Comparison of ENCODE assay signal across 8 mouse cellular contexts in the genomic region with DNA sequence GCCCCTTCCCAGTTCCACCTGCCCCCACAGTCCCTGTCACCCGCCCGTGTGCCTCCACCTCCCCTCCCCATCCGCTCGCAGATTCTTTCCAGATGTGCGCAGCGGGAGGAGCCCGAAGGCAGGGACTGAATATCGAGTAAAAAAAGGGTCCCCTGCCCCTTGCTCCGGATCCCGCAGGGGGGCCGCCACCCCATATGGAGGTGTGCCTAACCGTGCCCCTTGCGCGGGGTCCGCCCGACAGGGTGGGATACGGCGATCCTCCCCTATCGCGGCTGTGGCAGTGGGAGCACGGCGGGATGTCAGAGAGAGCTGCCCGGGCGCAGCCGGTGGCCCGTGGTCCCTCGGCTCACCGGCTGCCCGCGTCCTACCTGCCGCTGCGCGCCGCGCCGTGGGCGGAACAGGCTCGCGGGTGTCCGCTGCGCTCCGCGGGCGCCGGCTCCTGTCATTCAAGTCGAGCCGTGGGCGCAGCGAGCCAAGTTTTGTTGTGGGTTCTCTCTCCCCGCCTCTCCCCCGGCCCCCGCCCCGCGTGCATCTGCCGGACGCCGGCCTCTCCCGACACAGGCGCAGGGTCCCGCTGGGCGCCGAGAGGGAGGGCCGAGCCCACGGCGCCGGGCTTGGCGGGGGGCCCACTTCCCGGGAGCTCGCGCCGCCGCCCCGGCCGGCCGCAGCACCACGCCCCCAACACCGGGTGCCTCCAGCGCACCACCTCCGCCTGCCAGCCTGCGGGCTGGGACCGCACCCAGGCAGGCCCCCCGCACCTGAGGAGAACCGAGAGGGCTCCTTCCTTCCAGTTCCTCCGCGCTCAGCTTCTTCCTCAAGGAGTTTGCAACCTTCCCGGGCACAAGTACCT.
A peak's percentile ranks its signal among the peaks of the same experiment; 100 is the strongest.
DNase-seq lines count a peak whose midpoint lies in the region; ATAC-seq and TF ChIP-seq lines count a peak whose summit lies in the region.

No protein-coding gene starts in this region.

- peak overlapping the region; percentile 99 for H3K4me2 ChIP-seq in heart, embryonic 15.5 days
- peak overlapping the region; percentile 96 for H3K4me2 ChIP-seq in lung, postnatal 0 days (replicated peaks; ENCODE audit: low read depth, low read length)

- no peaks in the 10 kb centered on the region for H3K36me3 ChIP-seq in thymus, adult 2 months (ENCODE audit: control insufficient read depth, insufficient read depth, low read length)
- H3K36me3 ChIP-seq in heart, embryonic 15.5 days = no peaks in the 10 kb centered on the region
- H3K36me3 ChIP-seq in lung, postnatal 0 days (ENCODE audit: insufficient read depth, low read length) = no peaks in the 10 kb centered on the region

- TF ChIP-seq EP300 in lung, postnatal 0 days (IDR thresholded peaks at IDR 0.05) = no peak

- H3K4me1 ChIP-seq in thymus, adult 2 months (replicated peaks; ENCODE audit: control insufficient read depth, insufficient read depth, low read length) = peaks cover 17% of the 10 kb centered on the region
- peaks cover 13% of the 10 kb centered on the region for H3K4me1 ChIP-seq in embryonic fibroblast, embryonic 13.5 days (ENCODE audit: control insufficient read depth, insufficient read depth, low read length)
- H3K4me1 ChIP-seq in heart, embryonic 15.5 days (replicated peaks) = peaks cover 17% of the 10 kb centered on the region
- H3K4me1 ChIP-seq in lung, postnatal 0 days (ENCODE audit: insufficient read depth, low read depth, low read length) = peaks cover 7% of the 10 kb centered on the region; the same call in 1 of the 2 replicates

- 2% methylated on average over 86 of the region's 86 CpGs for WGBS in thymus, adult 2 months
- WGBS in heart, embryonic 15.5 days = under 1% methylated on average over 61 of the region's 86 CpGs
- under 1% methylated on average over 37 of the region's 86 CpGs for WGBS in lung, postnatal 0 days

- no peak for TF ChIP-seq POLR2A in thymus, adult 2 months (IDR thresholded peaks at IDR 0.05; ENCODE audit: control insufficient read depth, extremely low read depth, insufficient read depth, low read length, poor library complexity)
- TF ChIP-seq POLR2A in embryonic fibroblast, embryonic 13.5 days (IDR thresholded peaks at IDR 0.05; ENCODE audit: low read depth, low read length) = 0 out of 2 replicates have a peak, but pooled peaks have one; percentile 26

- peak overlapping the region; percentile 25 for H3K4me3 ChIP-seq in thymus, adult 2 months (ENCODE audit: control insufficient read depth, insufficient read depth, low read length)
- H3K4me3 ChIP-seq in embryonic fibroblast, embryonic 13.5 days (ENCODE audit: insufficient read depth, low read length) = peak overlapping the region; percentile 50
- H3K4me3 ChIP-seq in heart, embryonic 15.5 days = peak overlapping the region; percentile 65
- H3K4me3 ChIP-seq in lung, postnatal 0 days (ENCODE audit: low read depth, low read length) = peak overlapping the region; percentile 57

- H3K27me3 ChIP-seq in thymus, adult 2 months (ENCODE audit: control insufficient read depth, insufficient read depth, low read length) = peaks cover 11% of the 10 kb centered on the region
- H3K27me3 ChIP-seq in heart, embryonic 15.5 days = peaks cover 55% of the 10 kb centered on the region
- H3K27me3 ChIP-seq in lung, postnatal 0 days (replicated peaks; ENCODE audit: insufficient read depth, low read length) = peaks cover 18% of the 10 kb centered on the region

- peak overlapping the region; percentile 56 for H3K9ac ChIP-seq in heart, embryonic 15.5 days
- 0 out of 2 replicates have a peak overlapping the region, but pooled peaks have one; percentile 34 for H3K9ac ChIP-seq in lung, postnatal 0 days (replicated peaks; ENCODE audit: low read depth)

- 0 out of 2 replicates have a peak, but pooled peaks have one; percentile 4 for ATAC-seq in heart, embryonic 15.5 days (replicated peaks; ENCODE audit: insufficient number of reproducible peaks, insufficient read depth, low FRiP score, low read depth)
- ATAC-seq in lung, postnatal 0 days = peak; percentile 64

- H3K9me3 ChIP-seq in heart, embryonic 15.5 days (replicated peaks) = no peaks in the 10 kb centered on the region
- H3K9me3 ChIP-seq in lung, postnatal 0 days (ENCODE audit: low read length) = no peaks in the 10 kb centered on the region

- no peak for DNase-seq in thymus, adult 2 months
- no peak for DNase-seq in thymus, postnatal 25 days
- DNase-seq in kidney, postnatal 10 days = peak; percentile 76
- peak; percentile 59 for DNase-seq in lung, postnatal 0 days (ENCODE audit: low spot score)
- DNase-seq in retina, postnatal 1 day = peak; percentile 73
- no peak for DNase-seq in yolk sac, embryonic 10.5 days (ENCODE audit: low spot score)

- TF ChIP-seq CTCF in thymus, adult 2 months (IDR thresholded peaks at IDR 0.05; ENCODE audit: borderline replicate concordance, control insufficient read depth, extremely low read depth, insufficient read depth, low read length, poor library complexity) = no peak
- TF ChIP-seq CTCF in embryonic fibroblast, embryonic 13.5 days (IDR thresholded peaks at IDR 0.05; ENCODE audit: borderline replicate concordance, insufficient read depth, low read length) = no peak
- no peak for TF ChIP-seq CTCF in lung, postnatal 0 days (IDR thresholded peaks at IDR 0.05)

- no peak overlapping the region for H3K27ac ChIP-seq in thymus, adult 2 months (ENCODE audit: control insufficient read depth, insufficient read depth, low read length)
- H3K27ac ChIP-seq in embryonic fibroblast, embryonic 13.5 days (ENCODE audit: insufficient read depth, low read length) = peak overlapping the region; percentile 90
- H3K27ac ChIP-seq in heart, embryonic 15.5 days = no peak overlapping the region
- H3K27ac ChIP-seq in lung, postnatal 0 days (ENCODE audit: low read length) = no peak overlapping the region

Comparison
In these comparisons a context has a peak if more than half of its experiments do, and no peak if none do; other contexts are left out.
1. DNase-seq: peak in kidney, postnatal 10 days (single experiment), lung, postnatal 0 days (single experiment) and retina, postnatal 1 day (single experiment); none in thymus, adult 2 months (single experiment), thymus, postnatal 25 days (single experiment) and yolk sac, embryonic 10.5 days (single experiment).
2. Peak in every context shown above with its lines, with median percentiles within 50 percentile points of each other: H3K4me3 ChIP-seq.